Mouse (Mus musculus): ENCODE data around the gene Olfr583.

The Olfr583 gene

GRCm38 (mm10) chr7:103051000-103051399, at the start of gene Olfr583:
Gene Olfr583 (plus strand): TSS chr7:103051300.
- no peak for DNase-seq (ENCODE audit: low spot score)

GRCm38 (mm10) chr7:103037724-103038123, 13.4 kb upstream of the Olfr583 start, which contains the start of gene Olfr582:
Gene Olfr582 (plus strand): TSS chr7:103038024.
- DNase-seq (ENCODE audit: low spot score): no peak

DNA sequence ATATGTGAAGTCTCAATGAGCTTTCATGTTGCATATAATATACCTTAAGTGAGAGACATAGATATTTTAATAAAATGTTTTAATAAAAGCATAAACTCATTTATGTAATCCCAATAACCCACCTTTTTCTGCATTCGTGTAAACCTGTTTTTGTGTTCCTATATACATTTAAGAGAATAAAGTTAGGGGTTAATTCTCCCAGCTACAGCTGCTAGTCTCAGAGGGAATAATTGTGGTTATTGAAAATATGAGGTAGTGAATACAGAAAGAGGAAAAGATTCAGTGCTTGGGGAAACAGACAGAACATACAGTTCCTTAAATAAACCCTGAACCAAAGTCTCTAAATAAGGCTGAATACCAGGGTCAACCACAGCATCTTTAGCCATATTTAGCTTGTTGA, 30.5 kb downstream of the Olfr583 start, which contains the start of gene Olfr584:
TSS of gene Olfr584 (plus strand) at position 301 of the 400 bp plus-strand sequence.
- no peak for DNase-seq (ENCODE audit: low spot score)

- no peak for DNase-seq (ENCODE audit: low spot score)
Measured at GRCm38 (mm10) chr7:103097420-103097819, 46.3 kb downstream of the Olfr583 start, which contains the start of gene Olfr585. Gene Olfr585 (plus strand): TSS chr7:103097720.
